Mouse (Mus musculus): ENCODE data around the gene Lman2.

The Lman2 gene

DNA sequence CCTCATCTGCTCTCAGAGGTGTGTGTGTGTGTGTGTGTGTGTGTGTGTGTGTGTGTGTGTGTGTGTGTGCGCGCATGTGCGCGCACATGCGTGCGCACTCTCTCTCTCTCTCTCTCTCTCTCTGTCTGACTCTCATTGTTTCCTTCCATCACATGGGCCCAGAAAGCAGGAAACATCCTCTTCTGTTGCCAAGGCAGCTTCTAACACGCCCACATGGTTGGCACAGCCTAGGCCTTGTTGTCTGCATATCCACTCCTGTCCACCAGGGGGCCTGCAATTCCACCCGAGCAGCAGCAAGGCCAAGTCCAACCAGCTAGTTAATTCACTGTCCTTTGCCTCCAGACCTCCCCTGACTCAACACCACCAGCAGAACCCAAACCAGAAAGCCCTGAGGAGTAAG is 35.0 kb downstream of the Lman2 start:
- DNase-seq (ENCODE audit: low spot score in 2 of 2): peak; percentile 93 to 96

DNA sequence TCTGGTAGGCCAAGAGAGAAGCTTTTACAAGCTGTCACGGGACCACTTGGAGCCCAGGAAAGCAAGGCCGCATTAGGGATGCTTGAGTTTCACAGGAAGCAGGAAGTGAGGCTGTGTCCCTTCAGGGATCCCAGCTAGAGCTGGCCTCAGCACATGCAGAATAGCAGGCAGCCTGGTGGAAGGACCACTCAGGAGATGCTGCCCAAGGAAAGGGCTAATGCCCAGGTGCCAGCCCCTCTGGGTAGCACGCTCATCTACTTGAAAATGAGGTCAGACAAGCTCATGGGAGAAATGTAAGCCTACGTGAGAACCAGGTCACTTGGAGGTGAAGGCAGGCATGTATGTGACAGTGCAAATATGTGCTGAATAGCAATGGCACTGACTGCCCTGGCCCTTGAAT is 35.4 kb downstream of the Lman2 start:
- no peak for DNase-seq (ENCODE audit: low spot score in 2 of 2)

DNA sequence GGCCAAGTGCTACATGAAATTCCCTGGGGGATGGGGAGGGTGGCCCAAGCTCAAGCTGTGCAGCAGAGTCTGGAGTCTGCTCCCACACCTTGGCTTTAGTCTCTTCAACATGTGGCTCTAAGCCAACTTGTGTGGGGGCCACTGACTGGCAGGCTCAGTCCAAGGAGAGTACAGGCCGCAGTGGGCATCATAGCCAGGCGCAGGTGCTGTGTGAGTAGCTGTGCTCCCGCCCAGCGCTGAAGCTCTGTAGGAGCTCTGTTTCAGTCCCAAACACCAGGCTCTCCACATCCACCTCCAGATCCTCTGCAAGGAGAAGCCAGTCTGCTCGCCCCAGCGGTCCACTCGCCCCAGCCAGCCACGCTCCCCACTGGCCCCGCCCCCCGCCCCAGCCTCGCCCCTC is 37.0 kb downstream of the Lman2 start:
- peak; percentile 33 to 39 for DNase-seq (ENCODE audit: low spot score in 2 of 2)

DNA sequence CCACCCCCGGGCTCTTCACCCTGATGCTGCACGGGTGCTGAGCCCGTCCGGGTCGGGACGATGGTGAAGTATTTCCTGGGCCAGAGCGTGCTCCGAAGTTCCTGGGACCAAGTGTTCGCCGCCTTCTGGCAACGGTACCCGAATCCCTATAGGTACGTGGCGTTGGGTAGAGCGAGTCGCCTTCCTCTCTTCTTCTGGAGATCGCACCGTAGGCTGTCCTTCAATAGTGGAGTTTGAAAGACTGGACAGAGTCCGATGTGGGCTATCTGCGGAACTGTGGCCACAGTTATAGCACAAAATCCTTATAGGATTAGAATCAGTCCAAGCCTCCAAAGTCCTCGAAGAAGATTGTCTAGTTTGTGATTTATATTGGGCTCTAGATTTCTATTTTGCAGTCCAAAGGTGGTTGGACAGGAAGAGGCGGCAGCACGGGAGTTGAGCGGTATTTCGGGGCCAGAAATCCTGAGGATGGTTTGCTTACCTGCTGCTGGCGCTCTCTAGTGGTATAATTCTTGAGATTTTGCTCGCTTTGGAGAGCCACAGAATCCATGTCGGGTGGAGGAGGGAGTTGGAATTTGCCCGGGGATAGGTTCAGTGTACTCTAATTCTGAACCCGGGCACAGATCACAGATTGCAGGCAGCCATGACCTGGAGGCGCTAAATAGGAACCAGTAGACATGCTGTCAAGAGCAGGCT is 40.3 kb downstream of the Lman2 start:
- peak in 1 of 2 experiments; percentile 57 for DNase-seq (ENCODE audit: low spot score in 2 of 2)

DNA sequence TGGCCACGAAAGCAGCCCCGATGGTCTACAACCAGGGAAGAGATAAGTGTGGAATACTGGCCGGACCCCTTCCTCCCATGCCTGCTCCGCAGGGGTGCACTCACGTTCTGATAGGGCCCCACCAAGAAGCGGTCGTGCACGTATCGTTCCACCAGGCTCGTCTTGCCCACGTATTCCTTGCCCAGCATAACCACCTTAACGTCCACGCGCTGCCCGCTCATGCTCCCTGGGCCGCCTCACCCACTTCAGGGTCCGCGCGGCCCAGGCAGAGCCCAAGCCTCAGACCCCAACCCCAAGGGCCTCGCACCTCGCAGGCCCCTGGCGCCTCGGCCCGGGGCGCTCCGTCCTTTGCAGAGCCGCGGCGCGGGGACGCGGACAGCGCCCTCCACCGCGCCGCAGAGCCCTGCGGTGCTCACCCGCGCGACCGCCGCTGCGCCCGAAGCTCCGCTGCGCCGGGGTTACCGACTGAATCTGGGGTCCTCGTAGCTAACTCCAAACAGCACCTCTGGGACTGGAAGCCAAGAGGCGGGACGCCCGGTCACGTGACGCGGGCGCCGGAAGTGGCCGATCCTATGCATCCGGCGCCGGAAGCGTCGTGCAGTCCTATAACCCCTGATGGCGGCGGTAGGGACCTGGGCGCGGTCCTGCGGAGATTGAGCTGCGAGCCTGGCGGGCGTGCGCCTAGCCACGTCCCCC is 41.0 kb downstream of the Lman2 start, which contains the start of gene Rab24:
TSS of gene Rab24 (minus strand) at position 513 of the 696 bp plus-strand sequence.
- peak; percentile 80 to 87 for DNase-seq (ENCODE audit: low spot score in 2 of 2)

DNA sequence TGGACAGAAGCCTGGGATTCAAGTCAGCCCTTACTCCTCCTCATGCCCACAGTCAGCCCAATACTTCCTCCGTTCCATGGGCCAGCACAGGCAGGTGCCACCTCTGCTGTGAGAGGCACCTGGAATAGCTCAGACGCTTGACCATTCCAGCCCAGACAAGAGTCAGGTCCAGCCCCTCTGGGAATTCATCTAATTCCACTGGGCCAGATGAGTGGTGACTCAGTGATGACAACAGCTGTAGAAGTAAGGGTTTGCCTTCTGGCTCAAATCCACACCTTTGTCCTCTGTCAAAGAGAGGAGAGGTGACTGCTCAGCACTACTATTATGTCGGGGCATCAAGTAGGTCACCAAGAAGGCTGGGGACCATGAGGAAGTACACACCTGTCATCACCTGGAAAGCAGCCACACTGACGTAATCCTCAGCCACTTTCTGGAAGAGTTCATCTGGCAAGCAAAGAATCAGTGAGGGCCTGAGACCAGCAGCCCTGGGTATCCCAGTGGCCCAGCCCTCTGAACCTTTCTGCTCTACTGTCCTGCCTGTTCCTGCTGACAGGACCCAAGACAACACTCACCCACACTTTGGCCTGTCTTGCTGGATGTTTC is 42.6 kb downstream of the Lman2 start, which contains the start of gene Prelid1:
TSS of gene Prelid1 (plus strand) at position 570 of the 603 bp plus-strand sequence.
- DNase-seq (ENCODE audit: low spot score in 2 of 2): no peak

DNA sequence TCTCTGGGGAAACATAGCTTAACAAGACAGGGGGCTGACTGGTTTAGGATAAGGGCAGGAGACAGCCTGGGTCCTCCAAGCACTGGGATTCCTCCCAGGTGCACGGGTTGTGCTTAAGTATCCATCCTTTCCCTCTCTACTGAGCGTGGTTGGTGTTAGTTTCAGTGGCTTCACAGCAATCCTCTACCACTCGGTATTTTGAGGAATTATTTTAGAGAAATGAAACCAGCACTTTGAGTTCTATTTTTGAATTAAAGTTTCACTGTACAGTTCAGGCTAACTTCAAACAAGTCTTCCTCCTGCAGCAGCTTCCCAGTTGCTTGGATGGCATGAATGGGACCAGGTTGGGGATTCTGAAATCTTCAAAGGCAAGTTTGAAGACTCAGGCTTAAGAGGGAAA is 44.2 kb downstream of the Lman2 start:
- DNase-seq (ENCODE audit: low spot score in 2 of 2): no peak

DNA sequence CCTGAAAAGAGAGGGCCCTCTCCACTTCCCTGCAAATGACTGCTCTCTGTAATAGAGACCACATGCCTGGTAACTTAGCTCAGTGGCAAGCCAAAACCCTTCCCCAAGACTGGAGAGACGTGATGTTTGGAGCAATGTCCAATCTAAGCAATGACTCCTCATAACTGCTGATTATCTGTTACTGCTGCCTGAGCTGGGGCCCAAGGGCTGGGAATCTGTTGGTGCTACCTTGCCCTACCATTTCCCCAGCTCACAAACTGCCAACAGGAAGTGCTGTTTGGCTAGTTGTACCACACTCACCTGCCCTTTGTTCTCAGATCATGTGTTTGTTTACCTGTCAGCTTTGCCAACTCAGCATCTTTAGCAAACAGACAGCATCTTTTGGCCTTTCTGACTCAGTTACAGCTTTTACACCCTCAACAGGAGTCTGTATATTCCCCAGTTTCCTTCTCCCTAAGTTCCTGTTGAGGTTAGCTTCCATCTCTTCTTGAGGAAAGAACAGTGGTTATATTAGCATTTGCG is 47.6 kb downstream of the Lman2 start:
- no peak for DNase-seq (ENCODE audit: low spot score in 2 of 2)

DNA sequence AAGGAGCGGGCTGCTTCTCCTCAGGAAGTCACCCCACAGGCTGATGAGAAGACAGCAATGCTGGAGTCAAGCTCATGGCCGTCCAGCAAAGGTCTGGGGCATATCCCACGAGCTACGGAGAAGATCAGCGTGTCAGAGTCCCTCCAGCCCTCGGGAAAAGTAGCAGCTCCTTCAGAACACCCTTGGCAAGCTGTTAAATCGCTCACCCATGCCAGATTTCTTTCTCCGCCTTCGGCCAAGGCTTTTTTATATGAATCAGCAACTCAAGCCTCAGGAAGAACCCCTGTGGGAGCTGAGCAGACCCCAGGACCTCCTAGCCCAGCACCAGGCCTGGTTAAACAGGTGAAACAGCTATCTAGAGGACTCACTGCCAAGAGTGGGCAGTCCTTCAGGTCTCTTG is 49.5 kb downstream of the Lman2 start:
- no peak for DNase-seq (ENCODE audit: low spot score in 2 of 2)

DNA sequence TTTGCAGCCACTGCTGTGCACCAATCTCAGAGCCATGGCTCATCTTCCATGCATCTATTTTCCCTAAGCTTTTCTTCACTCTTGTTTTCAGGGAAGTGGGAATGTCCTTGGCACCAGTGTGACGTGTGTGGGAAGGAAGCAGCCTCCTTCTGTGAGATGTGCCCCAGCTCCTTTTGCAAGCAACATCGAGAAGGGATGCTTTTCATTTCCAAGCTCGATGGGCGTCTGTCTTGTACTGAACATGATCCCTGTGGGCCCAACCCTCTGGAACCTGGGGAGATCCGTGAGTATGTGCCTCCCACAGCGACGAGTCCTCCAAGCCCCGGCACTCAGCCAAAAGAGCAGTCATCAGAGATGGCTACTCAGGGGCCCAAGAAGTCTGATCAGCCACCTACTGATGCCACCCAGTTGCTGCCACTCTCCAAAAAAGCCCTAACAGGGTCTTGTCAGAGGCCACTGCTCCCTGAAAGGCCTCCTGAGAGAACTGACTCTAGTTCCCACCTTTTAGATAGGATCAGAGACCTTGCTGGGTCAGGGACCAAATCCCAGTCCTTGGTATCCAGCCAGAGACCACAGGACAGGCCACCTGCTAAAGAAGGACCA is 50.5 kb downstream of the Lman2 start:
- DNase-seq (ENCODE audit: low spot score in 2 of 2): peak; percentile 61 to 76

DNA sequence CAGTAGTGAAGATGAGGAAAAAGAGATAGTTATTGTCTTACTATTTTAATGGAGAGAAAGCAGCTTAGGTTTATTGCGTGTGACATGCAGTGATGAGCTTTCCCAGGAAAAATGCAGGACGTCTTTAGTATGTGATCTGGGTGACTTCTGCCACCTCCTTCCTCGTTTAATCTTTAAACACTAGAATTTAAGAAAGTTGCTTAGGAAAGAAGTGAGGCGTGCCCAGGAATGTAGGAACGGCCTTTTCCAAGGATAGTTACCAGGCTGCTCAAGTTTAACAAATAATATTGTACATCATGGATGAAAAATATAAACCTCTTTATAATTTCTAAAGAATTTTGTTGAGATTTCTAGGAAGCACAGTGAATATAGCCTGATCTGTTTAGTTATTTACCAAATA is 61.7 kb downstream of the Lman2 start:
- no peak for DNase-seq (ENCODE audit: low spot score in 2 of 2)

DNA sequence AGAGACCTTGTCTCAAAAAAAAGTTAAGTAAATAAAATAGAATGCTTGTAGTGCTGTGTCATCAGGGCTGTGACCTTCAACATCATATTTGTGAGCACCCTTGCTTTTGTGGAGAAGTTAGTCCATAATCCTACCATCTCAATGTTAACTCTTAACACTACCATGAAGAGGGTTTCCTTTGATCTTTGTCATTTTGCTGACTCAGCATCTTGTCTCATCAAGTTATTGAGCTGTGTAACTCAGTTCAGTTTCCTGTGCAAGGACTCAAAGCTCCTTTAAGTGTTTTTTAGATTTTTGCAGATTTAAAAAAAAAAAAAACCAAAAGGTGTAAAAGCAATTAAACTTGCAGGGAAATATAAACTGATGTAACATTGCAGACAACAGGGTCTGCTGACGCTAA is 65.8 kb downstream of the Lman2 start:
- no peak for DNase-seq (ENCODE audit: low spot score in 2 of 2)

All from frontal cortex, postnatal 36 days (tissue).